Mouse (Mus musculus) forebrain, embryonic 15.5 days (tissue): ENCODE measurements around the gene Vmn1r86. TPM values are rescaled to one million over a fixed set of nuclear protein-coding genes. Genes with fewer than 3 reads are reported as not detected.

Experiments
- ATAC-seq: fragments of 200-750 bp; cut with Nextera tagmentation; replicated peaks from 2 replicates; pipeline ENCODE4 v1.8.0; 2017; ENCODE audit warnings: mild to moderate bottlenecking, moderate TSS enrichment, moderate library complexity
- H3K27ac ChIP-seq: fragments of 300-500 bp; sonication (generic); replicated peaks from 2 replicates; pipeline ENCODE4 v1.5.1; 2015; ENCODE audit warnings: mild to moderate bottlenecking, inconsistent platforms
- H3K27me3 ChIP-seq: fragments of 300-500 bp; sonication (generic); 2 replicates; pipeline ENCODE4 v1.6.1; 2015; ENCODE audit warnings: inconsistent platforms
- H3K36me3 ChIP-seq: fragments of 300-500 bp; sonication (generic); 2 replicates; pipeline ENCODE4 v1.6.1; 2015; ENCODE audit warnings: mild to moderate bottlenecking, inconsistent platforms
- H3K4me1 ChIP-seq: fragments of 300-500 bp; sonication (generic); 2 replicates; pipeline ENCODE4 v1.6.1; 2015; ENCODE audit warnings: inconsistent platforms
- H3K4me2 ChIP-seq: fragments of 300-500 bp; sonication (generic); replicated peaks from 2 replicates; pipeline ENCODE4 v1.6.1; 2015; ENCODE audit warnings: mild to moderate bottlenecking, inconsistent platforms
- H3K4me3 ChIP-seq: fragments of 300-500 bp; sonication (generic); 2 replicates; pipeline ENCODE4 v1.5.1; 2015; ENCODE audit warnings: mild to moderate bottlenecking, inconsistent platforms
- H3K9ac ChIP-seq: fragments of 300-500 bp; sonication (generic); replicated peaks from 2 replicates; pipeline ENCODE4 v1.6.1; 2015; ENCODE audit warnings: mild to moderate bottlenecking, inconsistent platforms
- H3K9me3 ChIP-seq: fragments of 300-500 bp; sonication (generic); 2 replicates; pipeline ENCODE4 v1.6.1; 2016; ENCODE audit warnings: inconsistent platforms
- WGBS: fragments of 180-500 bp; shearing (Covaris S2); methylation state at CpG from one replicate; pipeline ENCODE4 v1.1.7; 2015; ENCODE audit warnings: mixed read lengths; 5-methylcytosine and 5-hydroxymethylcytosine counted together
- polyA plus RNA-seq: library from polyadenylated mRNA; unstranded; fragments of >200 nt; fragmentation: Nextera tagmentation; extraction: Ambion mirVana; gene quantifications from 2 replicates; pipeline ENCODE4 v1.2.1, GENCODE M21; 2015

Gene Vmn1r86
- polyA plus RNA-seq, 1 experiment from 2014 or later = not detected

- WGBS = 2% methylated on average over 15 of the region's 15 CpGs
- Histone ChIP-seq H3K9me3 (no peaks in the 10 kb centered on the region), H3K9ac (peak overlapping the region; percentile 58), H3K36me3 (no peaks in the 10 kb centered on the region), H3K4me1 (peaks cover 12% of the 10 kb centered on the region), H3K4me3 (peak overlapping the region; percentile 55), H3K27ac (peak overlapping the region; percentile 96), H3K4me2 (peak overlapping the region; percentile 59), H3K27me3 (no peaks in the 10 kb centered on the region)
- ATAC-seq = no peak
Observed at GRCm38 (mm10) chr7:13053961-13054286, 65.8 kb downstream of the Vmn1r86 start.

GRCm38 (mm10) chr7:13053501-13053900, 66.2 kb downstream of the Vmn1r86 start:
- Histone ChIP-seq H3K9ac (0 out of 2 replicates have a peak overlapping the region, but pooled peaks have one; percentile 58), H3K36me3 (no peaks in the 10 kb centered on the region), H3K4me1 (peaks cover 12% of the 10 kb centered on the region), H3K9me3 (no peaks in the 10 kb centered on the region), H3K4me3 (peak overlapping the region; percentile 55), H3K27ac (no peak overlapping the region), H3K27me3 (no peaks in the 10 kb centered on the region), H3K4me2 (peak overlapping the region; percentile 59)
- WGBS = 97% methylated on average over 2 of the region's 2 CpGs
- ATAC-seq = no peak; the same call in 1 of the 2 replicates

GRCm38 (mm10) chr7:13053001-13053400, 66.7 kb downstream of the Vmn1r86 start:
- WGBS = 91% methylated on average over 13 of the region's 13 CpGs
- Histone ChIP-seq H3K36me3 (no peaks in the 10 kb centered on the region), H3K27ac (no peak overlapping the region), H3K4me2 (no peak overlapping the region), H3K9me3 (no peaks in the 10 kb centered on the region), H3K4me3 (no peak overlapping the region), H3K4me1 (peaks cover 12% of the 10 kb centered on the region), H3K27me3 (no peaks in the 10 kb centered on the region), H3K9ac (no peak overlapping the region)
- ATAC-seq = no peak

Other genes starting within 250 kb of the Vmn1r86 start
- gene Zfp128, start 238.7 kb downstream of the Vmn1r86 start, polyA plus RNA-seq = 8.0 and 8.8 TPM in 2 replicates
- gene Zscan22, start 222.1 kb downstream of the Vmn1r86 start, polyA plus RNA-seq = 13.8 TPM in 2 replicates
- gene Rps5, start 197.6 kb downstream of the Vmn1r86 start, polyA plus RNA-seq = 659 and 698 TPM in 2 replicates
- gene Rnf225, start 192.5 kb downstream of the Vmn1r86 start, polyA plus RNA-seq = 0.61 and 0.84 TPM in 2 replicates
- gene Zfp324, start 154.1 kb downstream of the Vmn1r86 start, polyA plus RNA-seq = 15.9 TPM in 2 replicates
- gene Zfp446, start 142.1 kb downstream of the Vmn1r86 start, polyA plus RNA-seq = 11.7 and 12.5 TPM in 2 replicates
- 0.20 and 0.50 TPM in 2 replicates for gene Slc27a5, start 121.7 kb downstream of the Vmn1r86 start, polyA plus RNA-seq
- 252 and 278 TPM in 2 replicates for gene Trim28, start 120.8 kb downstream of the Vmn1r86 start, polyA plus RNA-seq
- 40.4 and 44.2 TPM in 2 replicates for gene Zbtb45, start 109.9 kb downstream of the Vmn1r86 start, polyA plus RNA-seq
- 180 and 184 TPM in 2 replicates for gene Chmp2a, start 85.1 kb downstream of the Vmn1r86 start, polyA plus RNA-seq
- gene Ube2m, start 81.6 kb downstream of the Vmn1r86 start, polyA plus RNA-seq = 118 and 131 TPM in 2 replicates
- 7.9 and 8.7 TPM in 2 replicates for gene Mzf1, start 65.2 kb downstream of the Vmn1r86 start, polyA plus RNA-seq
- gene Vmn1r85, start 24.7 kb downstream of the Vmn1r86 start, polyA plus RNA-seq = 0.04 and 0.06 TPM in 2 replicates
- gene Vmn1r87, start 20.2 kb upstream of the Vmn1r86 start, polyA plus RNA-seq = not detected in 2 replicates
- not detected in 2 replicates for gene Vmn1r88, start 39.7 kb upstream of the Vmn1r86 start, polyA plus RNA-seq
- gene Vmn1r89, start 93.1 kb upstream of the Vmn1r86 start, polyA plus RNA-seq = not detected in 2 replicates
- 50.7 and 54.9 TPM in 2 replicates for gene Lig1, start 157.4 kb upstream of the Vmn1r86 start, polyA plus RNA-seq
- gene Zswim9, start 158.8 kb upstream of the Vmn1r86 start, polyA plus RNA-seq = 12.8 and 14.6 TPM in 2 replicates
- 0.61 and 0.65 TPM in 2 replicates for gene Pla2g4c, start 204.7 kb upstream of the Vmn1r86 start, polyA plus RNA-seq